Mouse (Mus musculus) myocyte (in vitro differentiated cells): ENCODE results near the gene Msi2.

ENCODE experiments used
- E2F4 ChIP-seq: IDR thresholded peaks from one replicate; pipeline ENCODE4 v1.6.1; 2011; ENCODE audit warnings: mild to moderate bottlenecking, control low read depth, moderate library complexity; ENCODE audit not compliant: insufficient read depth
- USF1 ChIP-seq: IDR thresholded peaks from one replicate; pipeline ENCODE4 v1.6.1; 2011; ENCODE audit warnings: low read depth, mild to moderate bottlenecking, control low read depth, moderate library complexity

DNA sequence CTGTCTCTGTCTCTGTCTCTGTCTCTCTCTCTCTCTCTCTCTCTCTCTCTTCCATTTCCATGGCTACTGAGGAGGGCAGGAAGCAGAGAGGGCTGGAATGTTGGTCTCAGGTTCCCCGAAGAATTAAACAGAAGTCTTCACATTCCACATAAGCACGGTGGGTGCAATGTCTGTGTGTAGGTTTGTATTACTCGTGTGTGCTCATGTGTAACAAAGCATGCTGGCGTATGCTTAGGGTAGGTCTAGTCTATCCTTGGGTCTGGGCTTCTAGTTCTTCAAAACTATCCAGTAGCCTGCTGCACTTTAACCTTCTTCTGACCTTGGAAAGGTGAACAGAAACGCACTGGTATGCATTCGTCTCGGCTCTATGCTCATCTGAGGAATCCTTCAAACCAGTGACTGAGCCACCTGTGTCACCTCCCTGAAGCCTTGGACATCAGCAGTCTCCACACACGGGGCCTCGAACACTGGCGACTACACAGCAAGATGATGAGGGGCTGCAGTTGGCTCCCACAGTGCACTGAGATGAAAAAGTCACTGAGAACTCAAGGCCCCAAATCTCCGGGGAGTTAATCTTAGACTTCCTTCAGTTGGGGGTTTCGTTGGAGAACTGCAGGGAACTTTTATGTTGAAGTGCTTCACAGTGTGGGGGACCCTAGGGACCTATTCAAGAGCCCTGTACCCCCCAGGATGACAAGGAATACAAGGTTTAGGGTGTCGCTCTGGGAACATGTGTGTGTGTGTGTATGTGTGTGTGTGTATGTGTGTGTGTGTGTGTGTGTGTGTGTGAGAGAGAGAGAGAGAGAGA is 123.3 kb downstream of the Msi2 start:
- TF ChIP-seq E2F4 (no peak), USF1 (no peak)
